Mouse (Mus musculus) hindbrain, embryonic 13.5 days (tissue): ENCODE results near the gene Lrrn1. TPM values are rescaled to one million over a fixed set of nuclear protein-coding genes. Genes with fewer than 3 reads are reported as not detected.

Experiments used
- ATAC-seq: fragments of 200-750 bp; cut with Nextera tagmentation; 2 replicates; pipeline ENCODE4 v1.8.0; 2017; ENCODE audit warnings: moderate TSS enrichment; ENCODE audit not compliant: low FRiP score
- H3K27ac ChIP-seq: fragments of 300-500 bp; sonication (generic); 2 replicates; pipeline ENCODE4 v1.5.1; 2015; ENCODE audit warnings: inconsistent platforms, mild to moderate bottlenecking, moderate library complexity
- H3K27me3 ChIP-seq: fragments of 300-500 bp; sonication (generic); 2 replicates; pipeline ENCODE4 v1.6.1; 2015; ENCODE audit warnings: mild to moderate bottlenecking, inconsistent platforms
- H3K36me3 ChIP-seq: fragments of 300-500 bp; sonication (generic); 2 replicates; pipeline ENCODE4 v1.6.1; 2015; ENCODE audit warnings: mild to moderate bottlenecking, inconsistent platforms
- H3K4me1 ChIP-seq: fragments of 300-500 bp; sonication (generic); replicated peaks from 2 replicates; pipeline ENCODE4 v1.6.1; 2015; ENCODE audit warnings: inconsistent platforms
- H3K4me2 ChIP-seq: fragments of 300-500 bp; sonication (generic); 2 replicates; pipeline ENCODE4 v1.6.1; 2015; ENCODE audit warnings: inconsistent platforms, mild to moderate bottlenecking, moderate library complexity
- H3K4me3 ChIP-seq: fragments of 300-500 bp; sonication (generic); 2 replicates; pipeline ENCODE4 v1.5.1; 2015; ENCODE audit warnings: mild to moderate bottlenecking, inconsistent platforms
- H3K9ac ChIP-seq: fragments of 300-500 bp; sonication (generic); 2 replicates; pipeline ENCODE4 v1.6.1; 2015; ENCODE audit warnings: mild to moderate bottlenecking, inconsistent platforms
- H3K9me3 ChIP-seq: fragments of 300-500 bp; sonication (generic); 2 replicates; pipeline ENCODE4 v1.6.1; 2016; ENCODE audit warnings: inconsistent platforms
- WGBS: fragments of 180-500 bp; shearing (Covaris S2); methylation state at CpG from one replicate; pipeline ENCODE4 v1.1.7; 2015; 5-methylcytosine and 5-hydroxymethylcytosine counted together
- polyA plus RNA-seq: library from polyadenylated mRNA; unstranded; fragments of >200 nt; fragmentation: Nextera tagmentation; extraction: Ambion mirVana; gene quantifications from 2 replicates; pipeline ENCODE4 v1.2.1, GENCODE M21; 2015

Gene Lrrn1
- 94.8 and 97.1 TPM in 2 replicates for polyA plus RNA-seq

GRCm38 (mm10) chr6:107528877-107529864, at the start of gene Lrrn1:
Gene Lrrn1, plus strand, starts transcription at chr6:107529768.
- no peaks in the 10 kb centered on the region for H3K9me3 ChIP-seq
- peak; percentile 97 for ATAC-seq
- H3K4me2 ChIP-seq: peak within 1 kb of the TSS; percentile 62
- 2% methylated on average over 41 of the region's 43 CpGs for WGBS
- H3K27ac ChIP-seq: peak within 1 kb of the TSS; percentile 94
- peaks cover 22% of the 10 kb centered on the region for H3K4me1 ChIP-seq
- H3K36me3 ChIP-seq: no peaks in the 10 kb centered on the region
- no peaks in the 10 kb centered on the region for H3K27me3 ChIP-seq
- H3K4me3 ChIP-seq: peak within 1 kb of the TSS; percentile 89
- peak within 1 kb of the TSS; percentile 97 for H3K9ac ChIP-seq

DNA sequence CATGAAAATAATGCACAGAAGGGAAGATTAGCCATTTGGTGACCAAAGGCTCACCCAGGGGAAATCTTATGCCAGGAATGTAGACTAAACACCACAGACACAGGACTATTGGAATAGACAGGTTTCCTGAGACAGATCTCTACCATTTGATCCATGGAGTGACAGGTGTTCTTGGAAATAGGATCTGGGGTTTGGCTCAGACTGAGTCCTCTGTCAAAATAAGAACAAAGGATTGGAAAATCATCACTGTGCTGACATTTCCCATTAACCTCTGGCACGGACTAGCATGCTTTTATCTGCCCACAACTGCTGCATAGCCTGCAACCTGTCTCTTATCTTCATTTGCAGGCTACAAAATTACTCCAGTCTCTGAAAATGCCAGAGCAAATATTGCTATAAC, 35.1 kb upstream of the Lrrn1 start:
- Histone ChIP-seq H3K4me1 (no peaks in the 10 kb centered on the region), H3K27ac (no peak overlapping the region), H3K9ac (no peak overlapping the region), H3K9me3 (no peaks in the 10 kb centered on the region), H3K36me3 (no peaks in the 10 kb centered on the region), H3K4me2 (no peak overlapping the region), H3K4me3 (no peak overlapping the region), H3K27me3 (no peaks in the 10 kb centered on the region)
- WGBS: 53% methylated on average over 1 of the region's 1 CpGs
- no peak for ATAC-seq

DNA sequence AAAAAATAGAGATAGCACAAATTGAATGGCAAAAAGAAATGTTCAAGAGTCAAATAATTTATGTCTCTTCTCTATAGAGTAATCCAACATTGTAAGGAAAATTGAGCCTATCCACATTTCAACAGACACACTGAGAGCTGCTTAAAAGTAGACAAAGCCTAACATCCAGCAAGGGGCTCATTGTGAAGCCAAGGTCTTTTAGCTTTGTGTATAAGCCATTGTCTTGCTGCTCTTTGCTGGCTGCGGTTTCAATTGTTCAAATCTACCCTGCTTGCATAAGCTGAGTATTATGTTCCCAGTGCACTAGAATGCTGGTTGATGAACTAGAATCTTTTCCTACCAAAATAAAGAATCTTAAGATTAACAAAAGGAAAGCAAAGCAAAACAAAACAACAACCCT, 33.7 kb upstream of the Lrrn1 start:
- H3K27me3 ChIP-seq: no peaks in the 10 kb centered on the region
- no peak overlapping the region for H3K9ac ChIP-seq
- no peak overlapping the region for H3K27ac ChIP-seq
- no peaks in the 10 kb centered on the region for H3K36me3 ChIP-seq
- ATAC-seq: no peak
- no peak overlapping the region for H3K4me3 ChIP-seq
- H3K4me1 ChIP-seq: no peaks in the 10 kb centered on the region
- no peaks in the 10 kb centered on the region for H3K9me3 ChIP-seq
- 17% methylated on average over 1 of the region's 1 CpGs for WGBS
- no peak overlapping the region for H3K4me2 ChIP-seq

DNA sequence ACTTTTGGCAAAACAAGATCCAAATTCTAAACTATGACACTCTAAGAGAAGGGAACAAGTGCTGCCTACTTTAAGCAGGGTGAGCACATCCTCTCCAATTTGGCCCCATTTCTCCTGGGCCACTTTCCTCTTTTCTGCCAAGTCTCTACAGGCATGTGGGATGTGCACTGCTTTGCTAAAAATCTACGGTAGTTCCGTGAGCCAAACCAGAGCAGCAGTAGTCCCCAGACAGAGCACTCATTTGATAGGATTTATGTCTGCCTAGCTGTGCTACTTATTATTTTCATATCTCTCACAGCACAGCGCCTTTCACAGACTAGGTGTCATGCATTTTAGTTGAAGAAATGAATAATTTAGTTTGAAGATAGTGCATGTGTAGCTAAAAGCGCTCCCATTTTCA, 15.9 kb upstream of the Lrrn1 start:
- no peak overlapping the region for H3K4me2 ChIP-seq
- H3K27me3 ChIP-seq: no peaks in the 10 kb centered on the region
- ATAC-seq: no peak
- no peak overlapping the region for H3K4me3 ChIP-seq
- H3K27ac ChIP-seq: no peak overlapping the region
- H3K4me1 ChIP-seq: no peaks in the 10 kb centered on the region
- H3K36me3 ChIP-seq: no peaks in the 10 kb centered on the region
- H3K9ac ChIP-seq: no peak overlapping the region
- H3K9me3 ChIP-seq: no peaks in the 10 kb centered on the region
- WGBS: 71% methylated on average over 4 of the region's 4 CpGs

GRCm38 (mm10) chr6:107523953-107524352, 5.6 kb upstream of the Lrrn1 start:
- ATAC-seq: no peak
- whole genome bisulfite sequencing: 97% methylated on average over 2 of the region's 2 CpGs
- no peak overlapping the region for H3K4me3 ChIP-seq
- H3K27ac ChIP-seq: no peak overlapping the region
- no peaks in the 10 kb centered on the region for H3K27me3 ChIP-seq
- H3K4me1 ChIP-seq: peaks cover under 1% of the 10 kb centered on the region; the same call in 1 of the 2 replicates
- H3K9ac ChIP-seq: no peak overlapping the region
- no peaks in the 10 kb centered on the region for H3K36me3 ChIP-seq
- H3K4me2 ChIP-seq: no peak overlapping the region
- no peaks in the 10 kb centered on the region for H3K9me3 ChIP-seq

- H3K9me3 ChIP-seq: no peaks in the 10 kb centered on the region
- H3K36me3 ChIP-seq: no peaks in the 10 kb centered on the region
- peak overlapping the region; percentile 89 for H3K4me3 ChIP-seq
- H3K4me1 ChIP-seq: peaks cover 30% of the 10 kb centered on the region
- H3K27me3 ChIP-seq: no peaks in the 10 kb centered on the region
- peak overlapping the region; percentile 94 for H3K27ac ChIP-seq
- WGBS: under 1% methylated on average over 34 of the region's 34 CpGs
- peak; percentile 82 for ATAC-seq
- H3K9ac ChIP-seq: peak overlapping the region; percentile 97
- H3K4me2 ChIP-seq: peak overlapping the region; percentile 62
These were observed 403 bp downstream of the Lrrn1 start for GRCm38 (mm10) chr6:107529911-107530431.

- no peaks in the 10 kb centered on the region for H3K27me3 ChIP-seq
- H3K4me3 ChIP-seq: peak overlapping the region; percentile 89
- under 1% methylated on average over 15 of the region's 15 CpGs for WGBS
- ATAC-seq: peak; percentile 7; the same call in 1 of the 2 replicates
- peak overlapping the region; percentile 97 for H3K9ac ChIP-seq
- H3K27ac ChIP-seq: peak overlapping the region; percentile 94
- peak overlapping the region; percentile 62 for H3K4me2 ChIP-seq
- no peaks in the 10 kb centered on the region for H3K36me3 ChIP-seq
- peaks cover 37% of the 10 kb centered on the region for H3K4me1 ChIP-seq
- H3K9me3 ChIP-seq: no peaks in the 10 kb centered on the region
These were observed 1.2 kb downstream of the Lrrn1 start for GRCm38 (mm10) chr6:107530621-107531285.

DNA sequence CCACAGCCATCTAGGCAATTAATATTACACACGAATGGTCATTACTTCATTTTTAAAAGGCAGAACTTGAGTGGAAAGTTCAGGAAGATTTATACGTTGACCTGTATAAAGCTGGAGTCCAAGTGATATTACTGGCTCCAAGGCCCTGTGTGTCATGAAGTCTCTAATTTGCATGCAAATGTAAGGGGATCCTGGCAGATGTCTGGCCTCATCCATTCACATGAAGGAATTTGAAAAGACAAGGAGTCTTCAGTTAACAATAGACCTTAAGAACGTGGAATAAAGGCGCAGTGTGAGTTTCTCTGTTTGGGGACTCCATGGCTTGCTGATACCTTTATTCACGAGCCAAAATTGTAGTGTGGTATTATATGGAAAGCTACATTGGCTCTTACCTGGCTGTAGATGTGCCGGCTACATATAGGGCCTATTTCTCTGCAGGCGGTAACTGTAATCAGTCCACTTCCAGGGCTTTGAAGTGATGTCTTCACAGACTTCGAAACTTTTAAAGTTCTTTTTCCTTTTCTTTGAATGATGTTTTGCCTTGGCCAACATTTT, 2.0 kb downstream of the Lrrn1 start:
- ATAC-seq: no peak
- peak overlapping the region; percentile 94; the same call in 1 of the 2 replicates for H3K27ac ChIP-seq
- H3K9ac ChIP-seq: peak overlapping the region; percentile 97
- 15% methylated on average over 8 of the region's 8 CpGs for WGBS
- peak overlapping the region; percentile 62 for H3K4me2 ChIP-seq
- H3K27me3 ChIP-seq: no peaks in the 10 kb centered on the region
- H3K4me1 ChIP-seq: peaks cover 44% of the 10 kb centered on the region
- peak overlapping the region; percentile 89 for H3K4me3 ChIP-seq
- H3K9me3 ChIP-seq: no peaks in the 10 kb centered on the region
- H3K36me3 ChIP-seq: peaks cover 1% of the 10 kb centered on the region; the same call in 1 of the 2 replicates

GRCm38 (mm10) chr6:107534533-107534932, 5.0 kb downstream of the Lrrn1 start:
- no peak for ATAC-seq
- H3K4me1 ChIP-seq: peaks cover 58% of the 10 kb centered on the region
- H3K36me3 ChIP-seq: peaks cover 5% of the 10 kb centered on the region; the same call in 1 of the 2 replicates
- H3K27me3 ChIP-seq: no peaks in the 10 kb centered on the region
- no peak overlapping the region for H3K27ac ChIP-seq
- H3K9ac ChIP-seq: no peak overlapping the region
- H3K4me2 ChIP-seq: peak overlapping the region; percentile 43
- H3K9me3 ChIP-seq: no peaks in the 10 kb centered on the region
- peak overlapping the region; percentile 4; the same call in 1 of the 2 replicates for H3K4me3 ChIP-seq
- WGBS: 9% methylated on average over 1 of the region's 1 CpGs

GRCm38 (mm10) chr6:107536631-107537030, 7.1 kb downstream of the Lrrn1 start:
- H3K4me2 ChIP-seq: no peak overlapping the region
- H3K9ac ChIP-seq: no peak overlapping the region
- H3K36me3 ChIP-seq: peaks cover 5% of the 10 kb centered on the region; the same call in 1 of the 2 replicates
- H3K4me1 ChIP-seq: peaks cover 67% of the 10 kb centered on the region
- H3K27me3 ChIP-seq: no peaks in the 10 kb centered on the region
- H3K4me3 ChIP-seq: no peak overlapping the region
- 93% methylated on average over 4 of the region's 4 CpGs for WGBS
- ATAC-seq: no peak
- no peak overlapping the region for H3K27ac ChIP-seq
- H3K9me3 ChIP-seq: no peaks in the 10 kb centered on the region

DNA sequence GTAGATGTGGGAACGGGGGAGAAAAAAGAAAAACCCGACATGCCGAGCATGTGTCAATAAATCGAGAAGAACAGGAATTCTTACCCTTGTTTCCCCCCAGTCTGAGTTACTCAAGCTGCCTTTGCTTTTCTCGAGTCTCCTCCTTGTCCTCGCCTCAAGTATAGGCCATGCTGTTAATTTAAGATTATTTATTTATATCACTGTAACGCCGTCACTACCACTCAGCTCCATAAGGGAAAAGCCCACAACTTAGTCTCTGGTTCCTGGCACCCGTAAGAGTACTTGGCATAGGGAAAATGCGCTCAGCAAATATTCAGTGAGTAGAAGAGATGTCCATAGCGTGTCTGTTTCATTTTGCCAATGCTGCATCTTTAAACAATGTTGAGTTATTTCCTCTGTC, 11.7 kb downstream of the Lrrn1 start:
- H3K4me2 ChIP-seq: no peak overlapping the region
- no peak for ATAC-seq
- H3K27ac ChIP-seq: no peak overlapping the region
- H3K36me3 ChIP-seq: peaks cover 8% of the 10 kb centered on the region; the same call in 1 of the 2 replicates
- no peaks in the 10 kb centered on the region for H3K27me3 ChIP-seq
- no peaks in the 10 kb centered on the region for H3K9me3 ChIP-seq
- 89% methylated on average over 11 of the region's 11 CpGs for WGBS
- H3K4me1 ChIP-seq: peaks cover 48% of the 10 kb centered on the region
- H3K4me3 ChIP-seq: no peak overlapping the region
- H3K9ac ChIP-seq: no peak overlapping the region

DNA sequence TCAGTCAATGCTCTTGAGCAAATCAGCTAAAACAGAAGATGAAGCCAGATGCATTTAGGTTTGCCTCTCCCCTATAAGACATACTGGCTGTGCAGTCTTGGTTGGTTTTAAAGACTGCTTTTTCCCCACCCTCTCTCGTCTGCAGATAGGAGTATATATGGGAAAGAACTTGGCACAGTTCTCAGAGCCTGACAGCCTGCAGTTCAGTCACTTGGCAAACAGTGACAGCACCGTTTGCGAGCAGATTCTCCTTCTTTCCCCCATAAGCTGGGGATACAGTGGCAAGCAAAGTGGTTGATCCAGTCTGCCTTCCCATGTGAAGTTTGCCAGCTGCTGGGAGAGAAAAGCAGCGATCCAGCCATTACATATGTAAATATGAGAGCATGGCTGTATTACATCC, 12.3 kb downstream of the Lrrn1 start:
- H3K9ac ChIP-seq: no peak overlapping the region
- no peaks in the 10 kb centered on the region for H3K27me3 ChIP-seq
- no peak overlapping the region for H3K4me3 ChIP-seq
- 80% methylated on average over 4 of the region's 4 CpGs for WGBS
- H3K4me1 ChIP-seq: peaks cover 44% of the 10 kb centered on the region
- no peak for ATAC-seq
- no peak overlapping the region for H3K4me2 ChIP-seq
- H3K36me3 ChIP-seq: 0 out of 2 replicates have a peak, but pooled peaks cover 3% of the 10 kb centered on the region
- no peak overlapping the region for H3K27ac ChIP-seq
- no peaks in the 10 kb centered on the region for H3K9me3 ChIP-seq
